Comparison of ENCODE assay signal across 9 mouse cellular contexts in the genomic region with DNA sequence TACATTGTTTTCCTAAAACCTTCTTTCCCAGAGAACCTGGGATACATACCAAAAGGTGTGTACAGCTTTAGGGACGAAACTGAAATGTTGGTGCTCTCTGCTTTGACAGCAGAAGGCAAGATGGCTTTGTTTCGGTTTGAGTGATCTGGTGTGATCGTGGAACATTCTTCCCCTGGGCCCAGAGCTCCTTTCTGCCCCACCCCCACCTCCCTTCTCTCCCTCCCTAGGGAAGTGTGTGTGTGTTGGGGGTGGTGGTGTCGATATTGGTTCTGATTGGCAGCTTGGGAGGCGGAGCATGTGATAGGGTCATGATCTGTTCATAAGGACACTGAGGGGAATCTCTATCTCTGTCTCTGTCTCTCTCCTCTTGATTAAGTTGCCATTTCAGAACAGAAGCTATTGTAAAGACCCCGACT.
DNase-seq lines count a peak whose midpoint lies in the region; ATAC-seq and TF ChIP-seq lines count a peak whose summit lies in the region.
"Had no signal": no experiment of that assay in that cellular context is flagged by ENCODE, and none has a peak within 500 bp of the region (broad histone marks: within the 10 kb centered on the region; RNA-seq: fewer than 3 reads in every experiment).

No protein-coding gene starts in this region.

- no peak for TF ChIP-seq CTCF in midbrain, postnatal 0 days (IDR thresholded peaks at IDR 0.05)

- H3K36me3 ChIP-seq in midbrain, embryonic 10.5 days, result no peaks in the 10 kb centered on the region
- no peaks in the 10 kb centered on the region for H3K36me3 ChIP-seq in midbrain, postnatal 0 days (ENCODE audit: insufficient read depth, low read length)
- H3K36me3 ChIP-seq in hindbrain, embryonic 12.5 days, result no peaks in the 10 kb centered on the region
- no peaks in the 10 kb centered on the region for H3K36me3 ChIP-seq in stomach, embryonic 16.5 days (ENCODE audit: control insufficient read depth, insufficient read depth, low read length)

- DNase-seq in cerebellum, postnatal 10 days, result peak; percentile 42 to 54
- no peak for DNase-seq in cerebellum, adult 11-12 months
- peak; percentile 41 for DNase-seq in midbrain, embryonic 10.5 days (ENCODE audit: low spot score)
- DNase-seq in midbrain, postnatal 0 days (ENCODE audit: low spot score), result no peak
- no peak for DNase-seq in gastrocnemius, postnatal 4 days (ENCODE audit: low spot score in 2 of 2)
- DNase-seq in kidney, adult 18-20 months, result no peak
- DNase-seq: adrenal gland, adult 8-10 months had no signal

- peak overlapping the region; percentile 28; the same call in 1 of the 2 replicates for H3K4me3 ChIP-seq in midbrain, embryonic 10.5 days
- H3K4me3 ChIP-seq in midbrain, postnatal 0 days (ENCODE audit: low read depth, low read length), result no peak overlapping the region
- no peak overlapping the region for H3K4me3 ChIP-seq in hindbrain, embryonic 12.5 days
- H3K4me3 ChIP-seq in stomach, embryonic 16.5 days (replicated peaks; ENCODE audit: low read length), result no peak overlapping the region

- peaks cover 48% of the 10 kb centered on the region for H3K4me1 ChIP-seq in midbrain, embryonic 10.5 days
- H3K4me1 ChIP-seq in midbrain, postnatal 0 days (ENCODE audit: insufficient read depth, low read length), result peaks cover 4% of the 10 kb centered on the region
- peaks cover 28% of the 10 kb centered on the region for H3K4me1 ChIP-seq in hindbrain, embryonic 12.5 days
- H3K4me1 ChIP-seq in stomach, embryonic 16.5 days (ENCODE audit: control insufficient read depth, insufficient read depth, low read length), result peaks cover 21% of the 10 kb centered on the region

- WGBS in midbrain, embryonic 10.5 days, result 36% methylated on average over 6 of the region's 6 CpGs
- WGBS in midbrain, postnatal 0 days, result 28% methylated on average over 6 of the region's 6 CpGs
- WGBS in hindbrain, embryonic 12.5 days, result 39% methylated on average over 6 of the region's 6 CpGs
- WGBS in stomach, embryonic 16.5 days, result 37% methylated on average over 6 of the region's 6 CpGs

- no peak overlapping the region for H3K4me2 ChIP-seq in midbrain, postnatal 0 days (ENCODE audit: low read depth, low read length, poor library complexity, severe bottlenecking)
- no peak overlapping the region; the same call in 1 of the 2 replicates for H3K4me2 ChIP-seq in hindbrain, embryonic 12.5 days (replicated peaks)
- H3K4me2 ChIP-seq in stomach, embryonic 16.5 days (ENCODE audit: low read depth, low read length), result peak overlapping the region; percentile 17; the same call in 1 of the 2 replicates

- ATAC-seq in midbrain, postnatal 0 days (ENCODE audit: low FRiP score), result no peak
- no peak for ATAC-seq in hindbrain, embryonic 12.5 days (ENCODE audit: low FRiP score)
- ATAC-seq in stomach, embryonic 16.5 days (ENCODE audit: insufficient read depth, low FRiP score), result no peak

- H3K27me3 ChIP-seq in midbrain, embryonic 10.5 days (ENCODE audit: low read depth, poor library complexity, severe bottlenecking), result peaks cover 96% of the 10 kb centered on the region
- H3K27me3 ChIP-seq in midbrain, postnatal 0 days (ENCODE audit: insufficient read depth, low read length), result no peaks in the 10 kb centered on the region
- no peaks in the 10 kb centered on the region for H3K27me3 ChIP-seq in hindbrain, embryonic 12.5 days
- H3K27me3 ChIP-seq in stomach, embryonic 16.5 days (ENCODE audit: control insufficient read depth, insufficient read depth, low read length), result no peaks in the 10 kb centered on the region

- peak overlapping the region; percentile 68 for H3K27ac ChIP-seq in midbrain, embryonic 10.5 days (replicated peaks)
- no peak overlapping the region for H3K27ac ChIP-seq in midbrain, postnatal 0 days (ENCODE audit: low read depth, low read length)
- peak overlapping the region; percentile 48; the same call in 1 of the 2 replicates for H3K27ac ChIP-seq in hindbrain, embryonic 12.5 days
- peak overlapping the region; percentile 47 for H3K27ac ChIP-seq in stomach, embryonic 16.5 days (ENCODE audit: low read length)

- H3K9me3 ChIP-seq in midbrain, embryonic 10.5 days (replicated peaks), result no peaks in the 10 kb centered on the region
- H3K9me3 ChIP-seq in midbrain, postnatal 0 days (ENCODE audit: low read length), result no peaks in the 10 kb centered on the region
- no peaks in the 10 kb centered on the region for H3K9me3 ChIP-seq in hindbrain, embryonic 12.5 days (replicated peaks)
- no peaks in the 10 kb centered on the region for H3K9me3 ChIP-seq in stomach, embryonic 16.5 days (replicated peaks; ENCODE audit: control insufficient read depth, low read length)

- H3K9ac ChIP-seq in midbrain, postnatal 0 days (replicated peaks; ENCODE audit: low read length, poor library complexity, severe bottlenecking), result no peak overlapping the region
- H3K9ac ChIP-seq in hindbrain, embryonic 12.5 days, result no peak overlapping the region
- H3K9ac ChIP-seq in stomach, embryonic 16.5 days (ENCODE audit: low read length), result no peak overlapping the region

Comparison
In these comparisons a context has a peak if more than half of its experiments do, and no peak if none do; other contexts are left out.
1. DNase-seq: peak in cerebellum, postnatal 10 days (2 of 2) and midbrain, embryonic 10.5 days (single experiment); none in cerebellum, adult 11-12 months (single experiment), midbrain, postnatal 0 days (single experiment), gastrocnemius, postnatal 4 days (0 of 2) and kidney, adult 18-20 months (single experiment).